Mouse (Mus musculus) ES-Bruce4 (cell line): Measurements from ENCODE around the gene Tbc1d30. TPM values are rescaled to one million over a fixed set of nuclear protein-coding genes. Genes with fewer than 3 reads are reported as not detected.

Experiments
- H3K27ac ChIP-seq: 2 replicates; pipeline ENCODE4 v1.5.1; 2012; ENCODE audit warnings: low read length, inconsistent platforms; ENCODE audit not compliant: insufficient read depth
- H3K27me3 ChIP-seq: 2 replicates; pipeline ENCODE4 v1.6.1; 2012; ENCODE audit warnings: mild to moderate bottlenecking, low read length, inconsistent platforms; ENCODE audit not compliant: control insufficient read depth, poor library complexity, insufficient read depth, severe bottlenecking
- H3K36me3 ChIP-seq: 2 replicates; pipeline ENCODE4 v1.6.1; 2012; ENCODE audit warnings: inconsistent platforms, mild to moderate bottlenecking, low read length, moderate library complexity; ENCODE audit not compliant: control insufficient read depth, poor library complexity, insufficient read depth, severe bottlenecking
- H3K4me1 ChIP-seq: one replicate; pipeline ENCODE4 v1.8.1; 2011; ENCODE audit warnings: low read length; ENCODE audit not compliant: control insufficient read depth, insufficient read depth
- H3K4me3 ChIP-seq: 2 replicates; pipeline ENCODE4 v1.5.1; 2011; ENCODE audit warnings: low read depth, mild to moderate bottlenecking, low read length
- H3K9ac ChIP-seq: 2 replicates; pipeline ENCODE4 v1.6.1; 2012; ENCODE audit warnings: low read depth, mild to moderate bottlenecking, inconsistent platforms; ENCODE audit not compliant: poor library complexity, severe bottlenecking
- H3K9me3 ChIP-seq: replicated peaks from 2 replicates; pipeline ENCODE4 v1.6.1; 2012; ENCODE audit warnings: mild to moderate bottlenecking, low read length, inconsistent platforms; ENCODE audit not compliant: control insufficient read depth, poor library complexity, insufficient read depth, severe bottlenecking
- CTCF ChIP-seq: IDR thresholded peaks from one replicate; pipeline ENCODE4 v1.8.1; 2011; ENCODE audit warnings: low read depth, low read length
- EP300 ChIP-seq: IDR thresholded peaks from 2 replicates; pipeline ENCODE4 v1.6.1; 2011; ENCODE audit warnings: low read depth, low read length; ENCODE audit not compliant: insufficient read depth
- POLR2A ChIP-seq: IDR thresholded peaks from one replicate; pipeline ENCODE4 v1.8.1; 2011; ENCODE audit warnings: low read length; ENCODE audit not compliant: insufficient read depth
- polyA plus RNA-seq: library from polyadenylated mRNA; stranded (reverse); fragments of >200 nt; gene quantifications from 2 replicates; pipeline ENCODE4 v1.2.4, GENCODE M21; 2011; ENCODE audit warnings: low read depth; ENCODE audit not compliant: missing spikeins, insufficient read depth, insufficient read length

Tbc1d30 gene
- polyA plus RNA-seq, 1 experiment: not detected

- Histone ChIP-seq H3K9ac (no peak overlapping the region), H3K4me3 (no peak overlapping the region), H3K27ac (no peak overlapping the region), H3K27me3 (no peaks in the 10 kb centered on the region), H3K9me3 (no peaks in the 10 kb centered on the region; the same call in 1 of the 2 replicates), H3K4me1 (peaks cover 2% of the 10 kb centered on the region), H3K36me3 (no peaks in the 10 kb centered on the region)
- no peak for TF ChIP-seq CTCF
- no peak for TF ChIP-seq POLR2A
- TF ChIP-seq EP300: no peak
Observed at GRCm38 (mm10) chr10:121274964-121275363, 76.1 kb downstream of the Tbc1d30 start.

GRCm38 (mm10) chr10:121271002-121271401 is 80.1 kb downstream of the Tbc1d30 start:
- Histone ChIP-seq H3K4me1 (no peaks in the 10 kb centered on the region), H3K4me3 (no peak overlapping the region), H3K36me3 (no peaks in the 10 kb centered on the region), H3K27ac (no peak overlapping the region), H3K9me3 (no peaks in the 10 kb centered on the region), H3K9ac (no peak overlapping the region), H3K27me3 (no peaks in the 10 kb centered on the region; the same call in 1 of the 2 replicates)
- no peak for TF ChIP-seq POLR2A
- no peak for TF ChIP-seq EP300
- no peak for TF ChIP-seq CTCF

- Histone ChIP-seq H3K36me3 (no peaks in the 10 kb centered on the region), H3K27me3 (no peaks in the 10 kb centered on the region; the same call in 1 of the 2 replicates), H3K9me3 (no peaks in the 10 kb centered on the region), H3K27ac (no peak overlapping the region), H3K4me3 (no peak overlapping the region), H3K9ac (no peak overlapping the region), H3K4me1 (no peaks in the 10 kb centered on the region)
- TF ChIP-seq EP300 (no peak), POLR2A (no peak), CTCF (no peak)
Observed at GRCm38 (mm10) chr10:121268771-121269170, 82.3 kb downstream of the Tbc1d30 start.

- H3K27me3 ChIP-seq: no peaks in the 10 kb centered on the region; the same call in 1 of the 2 replicates
- H3K9ac ChIP-seq: no peak overlapping the region
- TF ChIP-seq CTCF: no peak
- no peak for TF ChIP-seq EP300
- TF ChIP-seq POLR2A: no peak
- no peak overlapping the region for H3K4me3 ChIP-seq
- H3K9me3 ChIP-seq: no peaks in the 10 kb centered on the region
- no peaks in the 10 kb centered on the region for H3K36me3 ChIP-seq
- no peak overlapping the region for H3K27ac ChIP-seq
- no peaks in the 10 kb centered on the region for H3K4me1 ChIP-seq
Observed at GRCm38 (mm10) chr10:121264204-121264575, 86.9 kb downstream of the Tbc1d30 start.

GRCm38 (mm10) chr10:121263520-121264203 is 87.4 kb downstream of the Tbc1d30 start:
- no peak overlapping the region for H3K9ac ChIP-seq
- TF ChIP-seq EP300 (no peak), POLR2A (no peak), CTCF (no peak)
- H3K4me3 ChIP-seq: no peak overlapping the region
- H3K27me3 ChIP-seq: no peaks in the 10 kb centered on the region; the same call in 1 of the 2 replicates
- no peaks in the 10 kb centered on the region for H3K36me3 ChIP-seq
- no peak overlapping the region for H3K27ac ChIP-seq
- H3K4me1 ChIP-seq: no peaks in the 10 kb centered on the region
- no peaks in the 10 kb centered on the region for H3K9me3 ChIP-seq

- TF ChIP-seq EP300: no peak
- TF ChIP-seq CTCF: no peak
- no peak for TF ChIP-seq POLR2A
- H3K9me3 ChIP-seq: no peaks in the 10 kb centered on the region
- no peaks in the 10 kb centered on the region for H3K36me3 ChIP-seq
- no peak overlapping the region for H3K9ac ChIP-seq
- H3K27ac ChIP-seq: no peak overlapping the region
- no peak overlapping the region for H3K4me3 ChIP-seq
- no peaks in the 10 kb centered on the region for H3K27me3 ChIP-seq
- H3K4me1 ChIP-seq: no peaks in the 10 kb centered on the region
Observed at GRCm38 (mm10) chr10:121262206-121262605, 88.9 kb downstream of the Tbc1d30 start.
